Mouse (Mus musculus) Patski (cell line): ENCODE results near the gene Kif26b. TPM values are rescaled to one million over a fixed set of nuclear protein-coding genes. Genes with fewer than 3 reads are reported as not detected.

Experiments used
- ATAC-seq: fragments of 100-300 bp; one replicate; pipeline ENCODE4 v1.8.0; 2021
- CTCF ChIA-PET: fragments of 350-600 bp; sonication (Branson Sonifier 250); formaldehyde crosslinking; loops from one replicate; lab custom pipeline; 2022; ENCODE audit warnings: inconsistent platforms; lab: Charles Lee
- POLR2A ChIA-PET: fragments of 350-600 bp; sonication (Branson Sonifier 250); formaldehyde crosslinking; loops from one replicate; lab custom pipeline; 2022; ENCODE audit warnings: antibody characterized with exemption, inconsistent platforms; lab: Charles Lee
- DNase-seq: peaks from one replicate; pipeline ENCODE4 v3.0.0-alpha.2; 2011; ENCODE audit warnings: low read depth, low spot score
- H3K27me3 ChIP-seq: fragments of 371-371 bp; one replicate; pipeline ENCODE4 v1.5.1; 2021
- CTCF ChIP-seq: fragments of 100-300 bp; IDR thresholded peaks from one replicate; pipeline ENCODE4 v1.5.1; 2021
- in situ Hi-C: fragments of 300-500 bp; cut with MboI; formaldehyde crosslinking; loops from 3 replicates; pipeline ENCODE4 v1.11.1; 2018; ENCODE audit warnings: low pct_unique_long_range_greater_than_20kb, mixed read lengths
- polyA plus RNA-seq: library from polyadenylated mRNA; unstranded; gene quantifications from one replicate; pipeline ENCODE4 v1.2.3, GENCODE M21; 2021

Kif26b gene
- polyA plus RNA-seq, 1 experiment from 2014 or later: 6.5 TPM

- ChIA-PET POLR2A (no interaction called here), CTCF (no interaction called here)
- in situ Hi-C loops: no loop called here
- H3K27me3 ChIP-seq: no peaks in the 10 kb centered on the region
- DNase-seq (no peak), ATAC-seq (no peak)
- TF ChIP-seq CTCF: no peak
Observed at GRCm38 (mm10) chr1:178661035-178661434, 132.1 kb downstream of the Kif26b start.

DNA sequence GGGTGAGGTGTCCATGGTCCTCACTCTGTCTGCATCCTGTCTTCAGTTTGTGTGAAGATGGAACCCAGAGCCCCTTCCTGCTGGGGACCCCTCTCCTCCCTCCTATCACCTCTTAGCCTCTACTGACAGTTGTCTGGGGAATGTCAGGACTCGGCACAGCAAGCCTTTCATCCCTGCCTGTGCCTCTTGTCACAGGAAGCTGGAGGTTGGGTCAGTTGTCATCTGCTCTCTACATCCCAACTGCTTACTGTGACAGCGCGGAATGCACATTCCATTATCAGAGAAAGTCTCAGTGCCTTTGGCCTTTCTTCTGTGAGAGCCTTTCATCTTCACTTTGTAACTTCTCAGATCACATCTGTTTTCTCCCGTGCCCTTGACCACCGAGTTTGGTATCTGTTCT lies 132.6 kb downstream of the Kif26b start:
- no peaks in the 10 kb centered on the region for H3K27me3 ChIP-seq
- CTCF ChIA-PET: no interaction called here
- POLR2A ChIA-PET: no interaction called here
- no peak for TF ChIP-seq CTCF
- ATAC-seq: no peak
- no peak for DNase-seq
- in situ Hi-C loops: no loop called here

DNA sequence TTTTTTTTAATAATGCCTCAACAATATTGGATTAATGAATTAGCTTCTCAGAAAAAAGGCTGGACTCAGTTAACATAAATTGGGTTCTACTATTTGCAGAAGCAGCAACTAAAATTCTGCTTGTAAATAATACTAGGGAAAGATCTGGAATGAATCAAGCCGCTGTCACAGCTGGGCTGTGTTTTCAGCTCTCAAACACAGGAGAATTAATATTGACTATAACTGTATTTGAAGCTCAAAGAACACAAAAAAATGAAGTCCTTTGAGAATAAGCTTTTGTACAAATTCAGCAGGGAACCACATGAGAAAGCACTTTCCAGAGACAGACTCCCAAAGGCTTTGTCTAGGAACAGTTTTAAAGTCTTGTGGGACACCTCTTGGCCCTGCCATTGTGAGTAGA lies 134.6 kb downstream of the Kif26b start:
- in situ Hi-C loops: no loop called here
- ChIA-PET CTCF (interaction anchor here (1.0 to 1.2 kb wide), 2 partner anchors 9 to 25 kb away, joined by 3 to 4 read pairs; no protein-coding TSS in a partner anchor), POLR2A (interaction anchor here (1.2 kb wide), 1 partner anchor 8 kb away, joined by 3 read pairs; no protein-coding TSS in a partner anchor)
- no peak for TF ChIP-seq CTCF
- H3K27me3 ChIP-seq: no peaks in the 10 kb centered on the region
- ATAC-seq (no peak), DNase-seq (no peak)

- ChIA-PET CTCF (interaction anchor here (1.0 kb wide), 1 partner anchor 25 kb away, joined by 4 read pairs; no protein-coding TSS in a partner anchor), POLR2A (interaction anchor here (1.2 kb wide), 1 partner anchor 9 kb away, joined by 3 read pairs; no protein-coding TSS in a partner anchor)
- no peak for TF ChIP-seq CTCF
- ATAC-seq (no peak), DNase-seq (no peak)
- H3K27me3 ChIP-seq: no peaks in the 10 kb centered on the region
- in situ Hi-C loops: no loop called here
Observed at GRCm38 (mm10) chr1:178664271-178664969, 135.5 kb downstream of the Kif26b start.

DNA sequence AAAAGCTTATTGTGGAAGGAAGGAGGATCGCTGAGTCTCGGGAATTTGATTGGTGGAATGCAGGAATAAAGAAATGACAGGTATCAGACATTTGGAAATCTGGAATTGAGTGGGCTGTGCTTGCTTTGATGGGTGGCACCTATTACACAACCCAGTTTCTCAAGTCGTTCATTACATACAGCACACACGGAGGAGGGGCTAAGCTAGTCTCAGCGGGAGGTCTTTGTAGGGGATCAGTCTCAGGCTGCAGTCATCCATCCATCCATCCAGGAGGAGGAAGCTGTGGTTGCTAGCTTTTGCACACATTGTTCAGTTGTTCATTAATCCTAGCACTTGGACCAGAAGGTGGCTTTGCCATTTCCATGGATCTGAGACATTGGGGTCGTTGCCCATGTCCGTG lies 137.6 kb downstream of the Kif26b start:
- no peaks in the 10 kb centered on the region for H3K27me3 ChIP-seq
- ChIA-PET CTCF (interaction anchor here (0.8 to 1.0 kb wide), 2 partner anchors 15 to 49 kb away, joined by 3 read pairs; no protein-coding TSS in a partner anchor), POLR2A (interaction anchor here (0.6 kb wide), 1 partner anchor 11 kb away, joined by 4 read pairs; no protein-coding TSS in a partner anchor)
- in situ Hi-C loops: no loop called here
- ATAC-seq (no peak), DNase-seq (no peak)
- no peak for TF ChIP-seq CTCF

- POLR2A ChIA-PET: no interaction called here
- DNase-seq: no peak
- ATAC-seq: no peak
- in situ Hi-C loops: no loop called here
- TF ChIP-seq CTCF: no peak
- CTCF ChIA-PET: no interaction called here
- H3K27me3 ChIP-seq: no peaks in the 10 kb centered on the region
Observed at GRCm38 (mm10) chr1:178667808-178668207, 138.9 kb downstream of the Kif26b start.

- no peak for TF ChIP-seq CTCF
- ATAC-seq: no peak
- H3K27me3 ChIP-seq: no peaks in the 10 kb centered on the region
- in situ Hi-C loops: no loop called here
- ChIA-PET POLR2A (no interaction called here), CTCF (interaction anchor here (1.0 to 1.5 kb wide), 2 partner anchors 9 to 14 kb away, joined by 3 to 5 read pairs; no protein-coding TSS in a partner anchor)
- DNase-seq: no peak
Observed at GRCm38 (mm10) chr1:178668907-178669306, 140.0 kb downstream of the Kif26b start.

- no peak for TF ChIP-seq CTCF
- ATAC-seq (no peak), DNase-seq (no peak)
- in situ Hi-C loops: no loop called here
- POLR2A ChIA-PET: interaction anchor here (0.6 kb wide), 1 partner anchor 7 kb away, joined by 3 read pairs; no protein-coding TSS in a partner anchor
- H3K27me3 ChIP-seq: no peaks in the 10 kb centered on the region
- CTCF ChIA-PET: interaction anchor here (1.3 kb wide), 1 partner anchor 10 kb away, joined by 3 read pairs; no protein-coding TSS in a partner anchor
Observed at GRCm38 (mm10) chr1:178673051-178673450, 144.1 kb downstream of the Kif26b start.

GRCm38 (mm10) chr1:178673506-178673905 lies 144.6 kb downstream of the Kif26b start:
- no peaks in the 10 kb centered on the region for H3K27me3 ChIP-seq
- ATAC-seq: no peak
- in situ Hi-C loops: no loop called here
- POLR2A ChIA-PET: interaction anchor here (0.6 kb wide), 1 partner anchor 8 kb away, joined by 3 read pairs; no protein-coding TSS in a partner anchor
- DNase-seq: no peak
- CTCF ChIA-PET: no interaction called here
- no peak for TF ChIP-seq CTCF

- POLR2A ChIA-PET: interaction anchor here (1.3 kb wide), 1 partner anchor 20 kb away, joined by 4 read pairs; no protein-coding TSS in a partner anchor
- no peak for TF ChIP-seq CTCF
- in situ Hi-C loops: loop anchor here (25.0 kb wide), 1 partner anchor 812 kb away; no protein-coding TSS in a partner anchor
- no peak for DNase-seq
- ATAC-seq: no peak
- H3K27me3 ChIP-seq: no peaks in the 10 kb centered on the region
- CTCF ChIA-PET: interaction anchor here (0.9 to 1.2 kb wide), 2 partner anchors 16 to 59 kb away, joined by 3 read pairs; no protein-coding TSS in a partner anchor
Observed at GRCm38 (mm10) chr1:178675542-178676252, 146.8 kb downstream of the Kif26b start.
